Mouse (Mus musculus) hindbrain, postnatal 0 days (tissue): ENCODE results near the gene Actl6b. TPM values are rescaled to one million over a fixed set of nuclear protein-coding genes. Genes with fewer than 3 reads are reported as not detected.
A peak's percentile ranks its signal among the peaks of the same experiment; 100 is the strongest.

ENCODE experiments used
- ATAC-seq: fragments of 200-750 bp; cut with Nextera tagmentation; 2 replicates; pipeline ENCODE4 v1.8.0; 2017; ENCODE audit warnings: mild to moderate bottlenecking, moderate TSS enrichment, moderate library complexity
- DNase-seq: peaks from one replicate; pipeline ENCODE4 v3.0.0-alpha.2; 2015; ENCODE audit warnings: low spot score
- H3K27ac ChIP-seq: fragments of 300-500 bp; sonication (generic); 2 replicates; pipeline ENCODE4 v1.5.1; 2014; ENCODE audit warnings: mild to moderate bottlenecking
- H3K27me3 ChIP-seq: fragments of 300-500 bp; sonication (generic); 2 replicates; pipeline ENCODE4 v1.6.1; 2014; ENCODE audit warnings: low read length, mixed read lengths; ENCODE audit not compliant: insufficient read depth
- H3K36me3 ChIP-seq: fragments of 300-500 bp; sonication (generic); 2 replicates; pipeline ENCODE4 v1.6.1; 2014; ENCODE audit warnings: low read length, mixed read lengths; ENCODE audit not compliant: insufficient read depth
- H3K4me1 ChIP-seq: fragments of 300-500 bp; sonication (generic); 2 replicates; pipeline ENCODE4 v1.6.1; 2014; ENCODE audit warnings: antibody characterized with exemption, low read length, mixed read lengths; ENCODE audit not compliant: insufficient read depth
- H3K4me2 ChIP-seq: fragments of 300-500 bp; sonication (generic); 2 replicates; pipeline ENCODE4 v1.6.1; 2014; ENCODE audit warnings: low read depth, mild to moderate bottlenecking, low read length, moderate library complexity, mixed read lengths
- H3K4me3 ChIP-seq: fragments of 300-500 bp; sonication (generic); 2 replicates; pipeline ENCODE4 v1.5.1; 2014; ENCODE audit warnings: low read length
- H3K9ac ChIP-seq: fragments of 300-500 bp; sonication (generic); replicated peaks from 2 replicates; pipeline ENCODE4 v1.6.1; 2014; ENCODE audit warnings: mild to moderate bottlenecking, low read length, moderate library complexity, mixed read lengths
- H3K9me3 ChIP-seq: fragments of 300-500 bp; sonication (generic); 2 replicates; pipeline ENCODE4 v1.6.1; 2016; ENCODE audit warnings: low read length, mixed read lengths
- CTCF ChIP-seq: IDR thresholded peaks from 2 replicates; pipeline ENCODE4 v1.5.1; 2016; ENCODE audit warnings: antibody characterized with exemption, control low read depth, low read depth
- WGBS: fragments of 180-500 bp; shearing (Covaris S2); extraction: QIAGEN DNeasy Blood & Tissue Kit; methylation state at CpG from one replicate; pipeline ENCODE4 v1.1.7; 2014; 5-methylcytosine and 5-hydroxymethylcytosine counted together
- polyA plus RNA-seq: library from polyadenylated mRNA; unstranded; fragments of >200 nt; fragmentation: Nextera tagmentation; extraction: Ambion mirVana; gene quantifications from 2 replicates; pipeline ENCODE4 v1.2.1, GENCODE M21; 2015
- total RNA-seq: library from RNA; depleted of rRNA; stranded (reverse); fragments of >200 nt; gene quantifications from 2 replicates; pipeline ENCODE4 v1.2.3, GENCODE M21; 2014

The Actl6b gene
- total and polyA plus RNA-seq, 2 experiments from 2014 or later = 207 to 253 TPM

DNA sequence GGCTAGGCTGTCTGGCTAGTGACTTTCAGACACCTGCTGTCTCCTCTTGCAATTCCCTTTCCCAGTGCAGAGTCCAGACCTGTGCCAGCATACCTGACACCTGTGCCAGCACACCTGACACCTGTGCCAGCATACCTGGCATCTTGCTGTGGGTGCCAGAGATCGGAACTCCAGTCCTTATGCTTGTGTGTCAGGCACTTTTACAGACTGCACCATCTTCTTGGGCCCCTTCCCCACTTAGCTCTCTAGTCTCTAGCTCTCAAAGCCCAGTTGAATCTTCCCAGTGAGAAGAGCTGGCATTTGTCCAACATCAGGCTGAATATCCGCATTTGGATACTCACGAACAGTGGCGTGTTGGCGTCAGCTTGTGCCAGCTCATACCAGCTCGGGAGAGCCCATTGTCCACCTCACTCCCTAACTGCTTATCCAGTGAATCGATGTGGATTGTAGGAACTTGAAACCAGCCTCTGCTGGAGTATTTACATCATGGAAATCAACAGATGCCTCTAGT lies 14.0 kb upstream of the Actl6b start:
- H3K4me3 ChIP-seq = no peak overlapping the region
- no peak for TF ChIP-seq CTCF
- H3K4me2 ChIP-seq = 0 out of 2 replicates have a peak overlapping the region, but pooled peaks have one; percentile 18
- peak overlapping the region; percentile 7; the same call in 1 of the 2 replicates for H3K27ac ChIP-seq
- no peaks in the 10 kb centered on the region for H3K36me3 ChIP-seq
- no peaks in the 10 kb centered on the region for H3K27me3 ChIP-seq
- 28% methylated on average over 7 of the region's 7 CpGs for WGBS
- H3K9ac ChIP-seq = no peak overlapping the region
- peak; percentile 85 for DNase-seq
- H3K4me1 ChIP-seq = peaks cover 6% of the 10 kb centered on the region
- no peaks in the 10 kb centered on the region for H3K9me3 ChIP-seq
- ATAC-seq = peak; percentile 72

DNA sequence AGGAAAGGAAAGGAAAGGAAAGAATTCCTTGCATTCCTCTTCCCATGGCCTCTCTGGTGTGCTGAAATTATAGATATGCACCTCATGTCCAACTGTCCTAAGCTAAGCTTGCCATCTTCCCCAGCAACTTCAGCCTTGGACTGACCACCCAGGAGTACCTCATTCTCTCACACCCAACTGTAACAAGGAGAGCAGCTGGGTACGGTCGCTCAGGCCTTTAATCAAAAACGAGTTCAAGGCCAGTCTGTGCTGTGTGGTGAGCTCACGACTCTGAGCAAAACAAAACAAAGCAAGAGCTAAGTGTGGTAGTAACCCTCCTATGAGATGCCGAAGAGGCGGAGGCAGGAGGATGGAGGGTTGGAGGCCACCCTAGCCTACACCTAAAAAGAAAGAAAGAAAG lies 12.3 kb upstream of the Actl6b start:
- 74% methylated on average over 6 of the region's 6 CpGs for WGBS
- H3K4me1 ChIP-seq = peaks cover 6% of the 10 kb centered on the region

DNA sequence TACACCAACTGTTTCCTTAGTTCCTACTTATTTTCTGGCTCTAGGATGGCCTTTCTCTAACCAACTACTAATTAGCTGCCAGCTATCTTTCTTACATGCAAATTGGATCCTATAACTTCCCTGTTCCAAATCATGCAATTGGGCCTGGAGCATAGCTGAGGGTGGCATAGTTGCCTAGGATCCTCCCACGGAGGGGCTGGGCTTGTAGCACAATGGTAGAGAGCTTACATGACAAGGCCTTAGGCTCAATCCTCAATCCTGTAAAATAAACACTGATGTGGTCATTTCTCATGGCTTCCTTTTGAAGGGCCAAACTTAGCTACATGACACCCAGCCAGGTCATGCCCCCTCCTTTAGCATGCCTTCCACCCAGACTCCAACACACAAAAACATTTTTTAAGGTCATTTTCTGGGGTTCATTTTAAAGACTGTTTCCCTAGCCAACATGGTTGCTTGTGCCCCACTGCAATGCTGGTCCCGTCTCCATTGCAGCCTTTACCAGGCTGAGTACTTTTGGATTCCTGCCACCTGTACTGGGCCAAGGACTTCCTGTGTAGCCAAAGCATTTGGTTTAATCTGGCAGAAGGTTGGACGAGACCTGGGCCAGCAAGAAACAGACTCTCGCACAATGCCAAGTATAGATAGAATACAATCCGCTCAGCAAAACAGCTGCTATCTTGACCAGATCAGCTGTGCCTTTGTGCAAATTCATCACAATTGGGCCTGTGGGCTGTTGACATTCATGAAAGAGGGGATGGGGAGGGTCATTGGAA lies 11.4 kb upstream of the Actl6b start:
- DNase-seq = peak; percentile 82
- no peak for TF ChIP-seq CTCF
- no peaks in the 10 kb centered on the region for H3K27me3 ChIP-seq
- H3K27ac ChIP-seq = 0 out of 2 replicates have a peak overlapping the region, but pooled peaks have one; percentile 38
- H3K4me3 ChIP-seq = no peak overlapping the region
- peak; percentile 47; the same call in 1 of the 2 replicates for ATAC-seq
- no peak overlapping the region for H3K9ac ChIP-seq
- 56% methylated on average over 5 of the region's 5 CpGs for WGBS
- H3K4me1 ChIP-seq = peaks cover 6% of the 10 kb centered on the region
- no peak overlapping the region for H3K4me2 ChIP-seq
- H3K9me3 ChIP-seq = no peaks in the 10 kb centered on the region
- H3K36me3 ChIP-seq = no peaks in the 10 kb centered on the region

More for the DNA sequence above, 12.3 kb upstream of the Actl6b start:
- Histone ChIP-seq H3K27ac (no peak overlapping the region), H3K4me3 (no peak overlapping the region), H3K4me2 (no peak overlapping the region), H3K9ac (no peak overlapping the region), H3K27me3 (no peaks in the 10 kb centered on the region), H3K36me3 (no peaks in the 10 kb centered on the region), H3K9me3 (no peaks in the 10 kb centered on the region)
- no peak for DNase-seq
- TF ChIP-seq CTCF = no peak
- ATAC-seq = no peak

DNA sequence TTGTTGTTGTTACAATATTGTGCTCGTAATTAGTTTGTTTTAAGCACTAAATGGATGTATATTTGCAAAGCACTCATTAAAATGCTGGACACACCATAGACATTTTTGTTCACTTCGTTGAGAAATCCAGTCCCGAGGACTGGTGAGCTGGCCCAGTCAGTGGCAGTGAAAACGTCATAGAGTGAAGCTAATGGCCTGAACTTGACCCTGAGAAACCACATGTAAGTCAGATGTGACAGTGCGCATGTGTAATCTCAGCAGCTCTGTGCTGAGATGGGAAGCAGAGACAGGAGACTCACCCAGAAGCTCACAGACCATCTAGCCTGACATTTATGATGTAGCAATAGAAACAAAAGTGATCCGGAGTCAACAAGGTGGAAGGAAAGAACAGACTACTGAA lies 8.4 kb upstream of the Actl6b start:
- H3K4me3 ChIP-seq = no peak overlapping the region
- H3K27me3 ChIP-seq = no peaks in the 10 kb centered on the region
- H3K36me3 ChIP-seq = no peaks in the 10 kb centered on the region
- H3K9me3 ChIP-seq = no peaks in the 10 kb centered on the region
- ATAC-seq (no peak), DNase-seq (no peak)
- H3K4me2 ChIP-seq = no peak overlapping the region
- H3K4me1 ChIP-seq = no peaks in the 10 kb centered on the region
- H3K9ac ChIP-seq = no peak overlapping the region
- WGBS = 63% methylated on average over 6 of the region's 6 CpGs
- H3K27ac ChIP-seq = no peak overlapping the region
- TF ChIP-seq CTCF = no peak

DNA sequence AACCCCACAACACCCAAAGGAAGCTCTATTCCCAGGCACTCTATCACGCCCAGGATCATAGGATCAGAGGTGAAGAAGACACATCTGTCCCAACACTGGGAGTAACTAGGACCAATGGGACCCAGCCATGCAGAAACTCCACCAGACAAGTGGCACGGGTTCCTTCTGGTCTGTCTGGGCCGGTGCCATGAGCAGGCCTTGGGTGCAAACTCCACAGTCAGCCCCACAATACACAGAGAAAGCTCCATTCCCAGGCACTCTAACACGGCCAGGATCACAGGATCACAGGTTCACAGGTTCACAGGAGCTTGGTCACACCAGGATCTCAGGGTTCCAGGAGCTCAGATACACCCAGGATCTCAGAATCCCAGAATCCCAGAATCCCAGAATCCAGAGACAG lies 7.7 kb upstream of the Actl6b start:
- TF ChIP-seq CTCF = no peak
- Histone ChIP-seq H3K4me2 (no peak overlapping the region), H3K4me3 (no peak overlapping the region), H3K4me1 (no peaks in the 10 kb centered on the region), H3K27me3 (no peaks in the 10 kb centered on the region), H3K9ac (no peak overlapping the region), H3K27ac (no peak overlapping the region), H3K36me3 (no peaks in the 10 kb centered on the region), H3K9me3 (no peaks in the 10 kb centered on the region)
- no peak for ATAC-seq
- WGBS = 60% methylated on average over 4 of the region's 4 CpGs
- DNase-seq = no peak

DNA sequence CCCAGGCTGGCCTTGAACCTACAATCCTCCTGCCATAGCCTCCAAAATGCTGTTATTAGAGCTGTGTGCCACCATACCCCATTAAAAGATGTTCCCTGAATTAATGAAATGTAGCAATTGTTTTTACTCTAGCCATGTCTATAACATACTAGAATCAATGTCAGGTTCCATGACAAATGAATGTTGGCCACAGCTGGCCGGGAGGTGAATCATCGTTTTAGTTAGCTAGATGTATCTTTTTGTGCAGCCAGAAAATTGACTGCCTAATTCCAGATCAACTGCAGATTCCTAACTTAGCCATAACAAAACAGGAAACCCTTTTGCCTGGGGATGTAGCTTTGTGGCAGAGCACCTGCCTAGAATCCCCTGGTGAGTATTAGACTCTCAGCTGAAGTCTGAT lies 3.5 kb upstream of the Actl6b start:
- Histone ChIP-seq H3K4me1 (no peaks in the 10 kb centered on the region), H3K9ac (no peak overlapping the region), H3K27ac (no peak overlapping the region), H3K27me3 (no peaks in the 10 kb centered on the region), H3K36me3 (no peaks in the 10 kb centered on the region), H3K4me2 (no peak overlapping the region), H3K9me3 (no peaks in the 10 kb centered on the region), H3K4me3 (no peak overlapping the region)
- 85% methylated on average over 2 of the region's 2 CpGs for WGBS
- ATAC-seq (no peak), DNase-seq (no peak)
- TF ChIP-seq CTCF = no peak

DNA sequence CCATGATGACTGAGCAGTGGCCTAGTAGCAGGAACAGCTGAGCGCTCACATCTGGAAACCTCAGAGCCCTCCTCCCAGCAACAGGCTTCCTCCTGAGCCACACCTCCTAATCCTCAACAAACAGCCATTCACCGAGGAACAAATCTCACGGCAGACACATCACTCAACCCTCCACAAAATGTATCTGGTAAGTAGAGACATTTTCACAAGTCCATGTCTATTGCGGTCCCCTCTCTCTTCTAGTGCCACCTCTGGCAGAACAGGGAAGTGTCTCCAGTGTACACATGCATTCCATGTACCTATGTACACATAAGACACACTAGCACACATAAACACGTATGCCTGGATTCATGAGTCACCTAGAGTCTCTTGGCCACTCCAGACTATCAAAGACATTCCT lies 2.2 kb upstream of the Actl6b start:
- no peak overlapping the region for H3K27ac ChIP-seq
- WGBS = 78% methylated on average over 5 of the region's 5 CpGs
- H3K4me1 ChIP-seq = no peaks in the 10 kb centered on the region
- TF ChIP-seq CTCF = peak; percentile 56
- peak; percentile 38 for DNase-seq
- H3K4me2 ChIP-seq = no peak overlapping the region
- no peak overlapping the region for H3K9ac ChIP-seq
- ATAC-seq = no peak
- H3K9me3 ChIP-seq = no peaks in the 10 kb centered on the region
- H3K36me3 ChIP-seq = no peaks in the 10 kb centered on the region
- no peaks in the 10 kb centered on the region for H3K27me3 ChIP-seq
- H3K4me3 ChIP-seq = no peak overlapping the region
